Mouse (Mus musculus) kidney, embryonic 15.5 days (tissue): ENCODE measurements around the gene Fstl3. TPM values are rescaled to one million over a fixed set of nuclear protein-coding genes. Genes with fewer than 3 reads are reported as not detected.
A peak's percentile ranks its signal among the peaks of the same experiment; 100 is the strongest.

Experiments
- ATAC-seq: fragments of 200-750 bp; cut with Nextera tagmentation; replicated peaks from 2 replicates; pipeline ENCODE4 v1.8.0; 2017; ENCODE audit warnings: moderate TSS enrichment; ENCODE audit not compliant: low FRiP score
- H3K27ac ChIP-seq: fragments of 300-500 bp; sonication (generic); 2 replicates; pipeline ENCODE4 v1.5.1; 2015; ENCODE audit warnings: mild to moderate bottlenecking, inconsistent platforms
- H3K27me3 ChIP-seq: fragments of 300-500 bp; sonication (generic); 2 replicates; pipeline ENCODE4 v1.6.1; 2015; ENCODE audit warnings: inconsistent platforms
- H3K36me3 ChIP-seq: fragments of 300-500 bp; sonication (generic); 2 replicates; pipeline ENCODE4 v1.6.1; 2015; ENCODE audit warnings: inconsistent platforms
- H3K4me1 ChIP-seq: fragments of 300-500 bp; sonication (generic); 2 replicates; pipeline ENCODE4 v1.6.1; 2015; ENCODE audit warnings: inconsistent platforms
- H3K4me2 ChIP-seq: fragments of 300-500 bp; sonication (generic); 2 replicates; pipeline ENCODE4 v1.6.1; 2015; ENCODE audit warnings: moderate library complexity, mild to moderate bottlenecking, inconsistent platforms
- H3K4me3 ChIP-seq: fragments of 300-500 bp; sonication (generic); replicated peaks from 2 replicates; pipeline ENCODE4 v1.5.1; 2015; ENCODE audit warnings: mild to moderate bottlenecking, inconsistent platforms
- H3K9ac ChIP-seq: fragments of 300-500 bp; sonication (generic); 2 replicates; pipeline ENCODE4 v1.6.1; 2015; ENCODE audit warnings: mild to moderate bottlenecking, inconsistent platforms
- H3K9me3 ChIP-seq: fragments of 300-500 bp; sonication (generic); replicated peaks from 2 replicates; pipeline ENCODE4 v1.6.1; 2016; ENCODE audit warnings: inconsistent platforms
- WGBS: fragments of 180-500 bp; shearing (Covaris S2); methylation state at CpG from one replicate; pipeline ENCODE4 v1.1.7; 2015; ENCODE audit warnings: mixed read lengths; 5-methylcytosine and 5-hydroxymethylcytosine counted together
- polyA plus RNA-seq: library from polyadenylated mRNA; unstranded; fragments of >200 nt; fragmentation: Nextera tagmentation; extraction: Ambion mirVana; gene quantifications from 2 replicates; pipeline ENCODE4 v1.2.1, GENCODE M21; 2015

Fstl3 gene
- polyA plus RNA-seq, 1 experiment from 2014 or later: 15.6 TPM

GRCm38 (mm10) chr10:79779193-79779592, 2.1 kb downstream of the Fstl3 start:
- H3K9me3 ChIP-seq: no peaks in the 10 kb centered on the region
- peaks cover 46% of the 10 kb centered on the region for H3K4me1 ChIP-seq
- H3K9ac ChIP-seq: no peak overlapping the region
- H3K27me3 ChIP-seq: peaks cover 34% of the 10 kb centered on the region
- WGBS: 12% methylated on average over 2 of the region's 2 CpGs
- peak overlapping the region; percentile 94; the same call in 1 of the 2 replicates for H3K4me2 ChIP-seq
- H3K27ac ChIP-seq: peak overlapping the region; percentile 78; the same call in 1 of the 2 replicates
- no peak for ATAC-seq
- H3K4me3 ChIP-seq: no peak overlapping the region
- no peaks in the 10 kb centered on the region for H3K36me3 ChIP-seq

GRCm38 (mm10) chr10:79779784-79780663, 3.0 kb downstream of the Fstl3 start:
- Histone ChIP-seq H3K4me1 (peaks cover 46% of the 10 kb centered on the region), H3K36me3 (no peaks in the 10 kb centered on the region), H3K27ac (peak overlapping the region; percentile 78), H3K4me2 (peak overlapping the region; percentile 94), H3K9ac (peak overlapping the region; percentile 41), H3K27me3 (peaks cover 41% of the 10 kb centered on the region), H3K9me3 (no peaks in the 10 kb centered on the region), H3K4me3 (peak overlapping the region; percentile 55)
- peak; percentile 89 for ATAC-seq
- 2% methylated on average over 55 of the region's 55 CpGs for WGBS

- no peak for ATAC-seq
- under 1% methylated on average over 13 of the region's 13 CpGs for WGBS
- peak overlapping the region; percentile 78 for H3K27ac ChIP-seq
- H3K4me3 ChIP-seq: peak overlapping the region; percentile 55
- H3K27me3 ChIP-seq: peaks cover 41% of the 10 kb centered on the region
- H3K9ac ChIP-seq: peak overlapping the region; percentile 41
- H3K4me1 ChIP-seq: peaks cover 46% of the 10 kb centered on the region
- H3K36me3 ChIP-seq: no peaks in the 10 kb centered on the region
- H3K9me3 ChIP-seq: no peaks in the 10 kb centered on the region
- peak overlapping the region; percentile 94 for H3K4me2 ChIP-seq
Observed at GRCm38 (mm10) chr10:79780664-79781015, 3.6 kb downstream of the Fstl3 start.

GRCm38 (mm10) chr10:79781139-79781538, 4.1 kb downstream of the Fstl3 start:
- peak overlapping the region; percentile 55 for H3K4me3 ChIP-seq
- H3K27me3 ChIP-seq: peaks cover 41% of the 10 kb centered on the region
- ATAC-seq: no peak
- peak overlapping the region; percentile 22; the same call in 1 of the 2 replicates for H3K9ac ChIP-seq
- H3K4me1 ChIP-seq: peaks cover 46% of the 10 kb centered on the region
- no peaks in the 10 kb centered on the region for H3K9me3 ChIP-seq
- H3K36me3 ChIP-seq: no peaks in the 10 kb centered on the region
- WGBS: 26% methylated on average over 21 of the region's 21 CpGs
- no peak overlapping the region for H3K27ac ChIP-seq
- peak overlapping the region; percentile 94 for H3K4me2 ChIP-seq

- peaks cover 44% of the 10 kb centered on the region for H3K4me1 ChIP-seq
- H3K9me3 ChIP-seq: no peaks in the 10 kb centered on the region
- no peak overlapping the region for H3K9ac ChIP-seq
- no peak for ATAC-seq
- H3K27me3 ChIP-seq: peaks cover 41% of the 10 kb centered on the region
- no peak overlapping the region for H3K4me3 ChIP-seq
- no peaks in the 10 kb centered on the region for H3K36me3 ChIP-seq
- 46% methylated on average over 5 of the region's 5 CpGs for WGBS
- H3K27ac ChIP-seq: no peak overlapping the region
- H3K4me2 ChIP-seq: no peak overlapping the region
Observed at GRCm38 (mm10) chr10:79781956-79782355, 4.9 kb downstream of the Fstl3 start.

GRCm38 (mm10) chr10:79783050-79783449, 6.0 kb downstream of the Fstl3 start:
- H3K9ac ChIP-seq: no peak overlapping the region
- H3K4me2 ChIP-seq: no peak overlapping the region
- no peak overlapping the region for H3K27ac ChIP-seq
- peaks cover 33% of the 10 kb centered on the region for H3K4me1 ChIP-seq
- no peaks in the 10 kb centered on the region for H3K9me3 ChIP-seq
- 63% methylated on average over 7 of the region's 7 CpGs for WGBS
- no peaks in the 10 kb centered on the region for H3K36me3 ChIP-seq
- ATAC-seq: no peak
- H3K27me3 ChIP-seq: peaks cover 35% of the 10 kb centered on the region
- no peak overlapping the region for H3K4me3 ChIP-seq

GRCm38 (mm10) chr10:79783920-79784800, 7.1 kb downstream of the Fstl3 start:
- peaks cover 28% of the 10 kb centered on the region for H3K27me3 ChIP-seq
- WGBS: 41% methylated on average over 27 of the region's 27 CpGs
- no peak overlapping the region for H3K27ac ChIP-seq
- no peak overlapping the region for H3K4me3 ChIP-seq
- H3K4me2 ChIP-seq: no peak overlapping the region
- no peaks in the 10 kb centered on the region for H3K36me3 ChIP-seq
- ATAC-seq: no peak
- H3K9me3 ChIP-seq: no peaks in the 10 kb centered on the region
- H3K9ac ChIP-seq: no peak overlapping the region
- peaks cover 22% of the 10 kb centered on the region for H3K4me1 ChIP-seq

GRCm38 (mm10) chr10:79788386-79789158, 11.5 kb downstream of the Fstl3 start:
- H3K9ac ChIP-seq: no peak overlapping the region
- H3K36me3 ChIP-seq: no peaks in the 10 kb centered on the region
- ATAC-seq: no peak
- WGBS: 35% methylated on average over 7 of the region's 7 CpGs
- H3K4me3 ChIP-seq: no peak overlapping the region
- H3K4me2 ChIP-seq: no peak overlapping the region
- peaks cover 9% of the 10 kb centered on the region for H3K27me3 ChIP-seq
- H3K4me1 ChIP-seq: peaks cover 5% of the 10 kb centered on the region
- no peak overlapping the region for H3K27ac ChIP-seq
- H3K9me3 ChIP-seq: no peaks in the 10 kb centered on the region

GRCm38 (mm10) chr10:79789581-79789980, 12.5 kb downstream of the Fstl3 start:
- 62% methylated on average over 2 of the region's 2 CpGs for WGBS
- Histone ChIP-seq H3K4me2 (no peak overlapping the region), H3K36me3 (no peaks in the 10 kb centered on the region), H3K27me3 (peaks cover 3% of the 10 kb centered on the region), H3K4me3 (no peak overlapping the region), H3K4me1 (peaks cover 12% of the 10 kb centered on the region), H3K9ac (no peak overlapping the region), H3K9me3 (no peaks in the 10 kb centered on the region), H3K27ac (no peak overlapping the region)
- ATAC-seq: no peak

GRCm38 (mm10) chr10:79790861-79791260, 13.8 kb downstream of the Fstl3 start, which contains the start of gene Prss57:
Prss57 (minus strand) TSS chr10:79790961.
- no peaks in the 10 kb centered on the region for H3K27me3 ChIP-seq
- no peak for ATAC-seq

GRCm38 (mm10) chr10:79792339-79793040, 15.4 kb downstream of the Fstl3 start:
- Histone ChIP-seq H3K4me3 (no peak overlapping the region), H3K9me3 (no peaks in the 10 kb centered on the region), H3K4me1 (peaks cover 36% of the 10 kb centered on the region), H3K27me3 (no peaks in the 10 kb centered on the region), H3K27ac (peak overlapping the region; percentile 94), H3K4me2 (no peak overlapping the region), H3K36me3 (no peaks in the 10 kb centered on the region), H3K9ac (no peak overlapping the region)
- ATAC-seq: no peak
- WGBS: 80% methylated on average over 5 of the region's 5 CpGs

More at GRCm38 (mm10) chr10:79790861-79791260, 13.8 kb downstream of the Fstl3 start, which contains the start of gene Prss57:
- Histone ChIP-seq H3K27ac (no peak within 1 kb of the TSS), H3K4me1 (peaks cover 22% of the 10 kb centered on the region), H3K4me2 (no peak within 1 kb of the TSS), H3K4me3 (no peak within 1 kb of the TSS), H3K36me3 (no peaks in the 10 kb centered on the region), H3K9me3 (no peaks in the 10 kb centered on the region), H3K9ac (no peak within 1 kb of the TSS)
- 88% methylated on average over 4 of the region's 4 CpGs for WGBS
